In the genomic region with DNA sequence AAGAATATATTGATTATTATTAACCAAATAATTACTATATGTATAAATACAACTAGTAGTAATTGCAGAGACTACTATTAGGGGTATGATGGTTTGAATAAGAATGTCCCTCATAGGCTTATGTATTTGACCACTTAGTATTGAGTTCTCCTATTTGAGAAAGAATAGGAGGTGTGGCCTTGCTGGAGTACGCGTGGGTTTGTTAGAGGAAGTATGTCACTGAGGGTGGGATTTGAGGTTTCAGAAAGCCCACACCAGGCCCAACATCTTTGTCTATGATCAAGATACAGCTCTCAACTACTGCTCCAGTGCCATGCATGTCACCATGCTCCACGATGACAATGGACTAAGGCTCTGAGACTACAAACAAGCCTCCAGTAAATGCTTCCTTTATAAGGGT, we compare ENCODE assay signal across 19 mouse cellular contexts. TPM values are rescaled to one million over a fixed set of nuclear protein-coding genes. Genes with fewer than 3 reads are reported as not detected.
DNase-seq lines count a peak whose midpoint lies in the region; ATAC-seq and TF ChIP-seq lines count a peak whose summit lies in the region.
"Had no signal": no experiment of that assay in that cellular context is flagged by ENCODE, and none has a peak within 500 bp of the region (broad histone marks: within the 10 kb centered on the region; RNA-seq: fewer than 3 reads in every experiment).

No protein-coding gene starts in this region.

- peak overlapping the region; percentile 97 for H3K4me3 ChIP-seq in layer of hippocampus, adult 2 months
- H3K4me3 ChIP-seq in liver, postnatal 0 days (ENCODE audit: low read depth, low read length) = no peak overlapping the region

- peaks cover 11% of the 10 kb centered on the region for H3K4me1 ChIP-seq in liver, postnatal 0 days (ENCODE audit: insufficient read depth)

- no peak overlapping the region for H3K27ac ChIP-seq in layer of hippocampus, adult 2 months
- H3K27ac ChIP-seq in liver, postnatal 0 days (ENCODE audit: low read depth) = no peak overlapping the region

- H3K36me3 ChIP-seq in liver, postnatal 0 days (replicated peaks; ENCODE audit: insufficient read depth, low read length) = peaks cover 34% of the 10 kb centered on the region

- 72% methylated on average over 3 of the region's 3 CpGs for WGBS in liver, postnatal 0 days (ENCODE audit: insufficient replicate concordance)

- no peak for ATAC-seq in CD4-positive, CD25-positive, alpha-beta regulatory T cell, adult 4 months
- no peak for ATAC-seq in liver, postnatal 0 days
- ATAC-seq: midbrain, embryonic 15.5 days had no signal

- no peak overlapping the region for H3K9ac ChIP-seq in liver, postnatal 0 days (replicated peaks)

- H3K4me2 ChIP-seq in liver, postnatal 0 days (ENCODE audit: low read depth, low read length) = peak overlapping the region; percentile 96; the same call in 1 of the 2 replicates

- TF ChIP-seq EP300 in liver, postnatal 0 days (IDR thresholded peaks at IDR 0.05; ENCODE audit: low read depth) = no peak

- H3K9me3 ChIP-seq in liver, postnatal 0 days (ENCODE audit: low read length) = no peaks in the 10 kb centered on the region
- H3K9me3 ChIP-seq: embryonic facial prominence, embryonic 12.5 days; forebrain, embryonic 12.5 days; G1E; kidney, embryonic 15.5 days; liver, embryonic 15.5 days; midbrain, embryonic 15.5 days had no signal

- H3K27me3 ChIP-seq in liver, postnatal 0 days (ENCODE audit: insufficient read depth, low read length) = no peaks in the 10 kb centered on the region
- H3K27me3 ChIP-seq: embryonic facial prominence, embryonic 12.5 days; forebrain, embryonic 12.5 days; kidney, embryonic 15.5 days; liver, embryonic 15.5 days; midbrain, embryonic 15.5 days had no signal

- TF ChIP-seq CTCF in layer of hippocampus, adult 2 months (conservative IDR thresholded peaks at IDR 0.05) = no peak
- TF ChIP-seq CTCF in liver, postnatal 0 days (IDR thresholded peaks at IDR 0.05; ENCODE audit: low read depth) = no peak

- peak; percentile 11 for DNase-seq in CD4-positive, CD25-positive, alpha-beta regulatory T cell, adult 2 months (ENCODE audit: low read depth, low spot score)
- no peak for DNase-seq in layer of hippocampus, adult 2 months (ENCODE audit: low spot score in 2 of 2)
- no peak for DNase-seq in layer of hippocampus, postnatal 36 days
- DNase-seq in brain, adult 2 months (ENCODE audit: low read depth, low spot score) = peak; percentile 33
- no peak for DNase-seq in liver, postnatal 0 days
- DNase-seq in adrenal gland, postnatal 14 days = no peak
- no peak for DNase-seq in embryo, embryonic 10 days (ENCODE audit: low spot score)
- DNase-seq: cerebellum, adult 8-10 months; heart, adult 2 months; heart, postnatal 4 days; lung, postnatal 36 days; right cerebral cortex, adult 18-20 months had no signal

RNA-seq across cellular contexts. Expression of a gene that starts 1.6 kb away (rescaled TPM):
- polyA plus RNA-seq in CD4-positive, CD25-positive, alpha-beta regulatory T cell, adult 4 months (2017; shearing (Covaris generic)) = 10 to 100 TPM; 18.4 to 21.8 TPM
- total RNA-seq in layer of hippocampus, adult 2 months (2021) = 10 to 100 TPM; 30.0 to 32.9 TPM
- 10 to 100 TPM; 28.0 to 33.5 TPM for total RNA-seq in layer of hippocampus, postnatal 36 days (2021)
- polyA plus RNA-seq in liver, postnatal 0 days (2015; fragmentation: Nextera tagmentation; extraction: Ambion mirVana) = 13.2 and 14.1 TPM in 2 replicates
- total RNA-seq in adrenal gland, postnatal 14 days (2021) = 31.8 and 32.3 TPM in 2 replicates

RNA-seq across cellular contexts. Expression of a gene that starts 20.7 kb away (rescaled TPM):
- polyA plus RNA-seq in CD4-positive, CD25-positive, alpha-beta regulatory T cell, adult 4 months (2017; shearing (Covaris generic)) = 10 to 100 TPM; 21.2 to 50.4 TPM
- 10 to 100 TPM; 30.7 to 32.1 TPM for total RNA-seq in layer of hippocampus, adult 2 months (2021)
- 10 to 100 TPM; 36.7 to 37.9 TPM for total RNA-seq in layer of hippocampus, postnatal 36 days (2021)
- polyA plus RNA-seq in liver, postnatal 0 days (2015; fragmentation: Nextera tagmentation; extraction: Ambion mirVana) = 17.4 and 19.1 TPM in 2 replicates
- 30.5 and 32.6 TPM in 2 replicates for total RNA-seq in adrenal gland, postnatal 14 days (2021)

RNA-seq across cellular contexts. Expression of a gene that starts 59.8 kb away (rescaled TPM):
- polyA plus RNA-seq in CD4-positive, CD25-positive, alpha-beta regulatory T cell, adult 4 months (2017; shearing (Covaris generic)) = 10 to 100 TPM in 1 of 2 experiments, 1 to 10 TPM in 1; 7.6 to 13.7 TPM
- 10 to 100 TPM; 37.3 to 37.5 TPM for total RNA-seq in layer of hippocampus, adult 2 months (2021)
- 10 to 100 TPM; 38.4 to 40.2 TPM for total RNA-seq in layer of hippocampus, postnatal 36 days (2021)
- 4.6 and 4.8 TPM in 2 replicates for polyA plus RNA-seq in liver, postnatal 0 days (2015; fragmentation: Nextera tagmentation; extraction: Ambion mirVana)
- 32.0 and 32.5 TPM in 2 replicates for total RNA-seq in adrenal gland, postnatal 14 days (2021)

Comparison
In these comparisons a context has a peak if more than half of its experiments do, and no peak if none do; other contexts are left out.
1. DNase-seq: peak in CD4-positive, CD25-positive, alpha-beta regulatory T cell, adult 2 months (single experiment) and brain, adult 2 months (single experiment); none in layer of hippocampus, adult 2 months (0 of 2), layer of hippocampus, postnatal 36 days (0 of 2), liver, postnatal 0 days (single experiment), adrenal gland, postnatal 14 days (single experiment) and embryo, embryonic 10 days (single experiment).